Mouse (Mus musculus) heart, postnatal 0 days (tissue): ENCODE measurements around the gene Gfpt2. TPM values are rescaled to one million over a fixed set of nuclear protein-coding genes. Genes with fewer than 3 reads are reported as not detected.

Experiments
- ATAC-seq: fragments of 200-750 bp; cut with Nextera tagmentation; 2 replicates; pipeline ENCODE4 v1.8.0; 2017; ENCODE audit warnings: low read depth, moderate number of reproducible peaks, moderate library complexity; ENCODE audit not compliant: insufficient read depth
- DNase-seq: peaks from one replicate; pipeline ENCODE4 v3.0.0-alpha.2; 2016; ENCODE audit warnings: low spot score
- H3K27ac ChIP-seq: fragments of 300-500 bp; sonication (generic); 2 replicates; pipeline ENCODE4 v1.5.1; 2014; ENCODE audit warnings: low read depth, mild to moderate bottlenecking
- H3K27me3 ChIP-seq: fragments of 300-500 bp; sonication (generic); 2 replicates; pipeline ENCODE4 v1.6.1; 2014; ENCODE audit warnings: low read length, mixed read lengths; ENCODE audit not compliant: control insufficient read depth, insufficient read depth
- H3K36me3 ChIP-seq: fragments of 300-500 bp; sonication (generic); replicated peaks from 2 replicates; pipeline ENCODE4 v1.6.1; 2014; ENCODE audit warnings: low read length, mixed read lengths; ENCODE audit not compliant: control insufficient read depth, insufficient read depth
- H3K4me1 ChIP-seq: fragments of 300-500 bp; sonication (generic); 2 replicates; pipeline ENCODE4 v1.6.1; 2014; ENCODE audit warnings: antibody characterized with exemption; ENCODE audit not compliant: control insufficient read depth, insufficient read depth
- H3K4me2 ChIP-seq: fragments of 300-500 bp; sonication (generic); 2 replicates; pipeline ENCODE4 v1.6.1; 2014; ENCODE audit warnings: low read depth, mild to moderate bottlenecking, low read length, moderate library complexity
- H3K4me3 ChIP-seq: fragments of 300-500 bp; sonication (generic); 2 replicates; pipeline ENCODE4 v1.5.1; 2014; ENCODE audit warnings: low read depth, low read length
- H3K9ac ChIP-seq: fragments of 300-500 bp; sonication (generic); replicated peaks from 2 replicates; pipeline ENCODE4 v1.6.1; 2014; ENCODE audit warnings: low read depth, low read length, mixed read lengths
- H3K9me3 ChIP-seq: fragments of 300-500 bp; sonication (generic); replicated peaks from 2 replicates; pipeline ENCODE4 v1.6.1; 2016; ENCODE audit warnings: low read length; ENCODE audit not compliant: control insufficient read depth
- CTCF ChIP-seq: IDR thresholded peaks from 2 replicates; pipeline ENCODE4 v1.5.1; 2016; ENCODE audit warnings: antibody characterized with exemption, control low read depth, low read depth
- EP300 ChIP-seq: IDR thresholded peaks from 2 replicates; pipeline ENCODE4 v1.6.1; 2016; ENCODE audit warnings: antibody characterized with exemption, low read depth
- WGBS: fragments of 180-500 bp; shearing (Covaris S2); extraction: QIAGEN DNeasy Blood & Tissue Kit; methylation state at CpG from one replicate; pipeline ENCODE4 v1.1.7; 2014; 5-methylcytosine and 5-hydroxymethylcytosine counted together
- polyA plus RNA-seq: library from polyadenylated mRNA; unstranded; fragments of >200 nt; fragmentation: Nextera tagmentation; extraction: Ambion mirVana; gene quantifications from 2 replicates; pipeline ENCODE4 v1.2.1, GENCODE M21; 2015
- total RNA-seq: library from RNA; depleted of rRNA; stranded (reverse); fragments of >200 nt; gene quantifications from 2 replicates; pipeline ENCODE4 v1.2.3, GENCODE M21; 2014; ENCODE audit warnings: low replicate concordance

The Gfpt2 gene
- total and polyA plus RNA-seq, 2 experiments from 2014 or later = 6.1 to 8.5 TPM

DNA sequence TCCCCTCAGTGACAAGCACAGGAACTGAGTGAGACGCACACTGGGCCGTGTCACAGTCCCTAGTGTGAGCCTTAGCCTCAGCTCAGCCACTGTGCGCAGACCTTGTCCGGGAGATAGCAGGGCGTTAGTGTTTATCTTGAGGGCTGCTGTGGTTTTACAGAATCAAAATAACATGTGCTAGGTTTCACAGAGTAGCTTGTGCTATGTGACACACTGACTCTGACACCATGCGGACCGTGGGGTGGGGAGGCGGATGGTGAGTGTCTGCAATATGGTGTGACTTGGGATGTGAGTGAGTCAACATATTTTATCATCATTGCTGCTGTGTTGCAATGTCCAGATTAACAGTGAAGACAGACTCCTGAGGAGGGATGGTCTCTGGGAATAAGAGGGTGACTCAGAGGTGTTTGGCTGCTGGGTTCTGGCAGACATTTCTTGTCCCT is 17.1 kb downstream of the Gfpt2 start:
- 49% methylated on average over 8 of the region's 8 CpGs for WGBS
- H3K27me3 ChIP-seq = no peaks in the 10 kb centered on the region
- H3K36me3 ChIP-seq = 0 out of 2 replicates have a peak, but pooled peaks cover 4% of the 10 kb centered on the region
- H3K9me3 ChIP-seq = no peaks in the 10 kb centered on the region
- H3K9ac ChIP-seq = no peak overlapping the region
- no peak for TF ChIP-seq CTCF
- no peak for TF ChIP-seq EP300
- ATAC-seq (peak; percentile 75), DNase-seq (peak; percentile 74)
- no peaks in the 10 kb centered on the region for H3K4me1 ChIP-seq
- no peak overlapping the region for H3K4me2 ChIP-seq
- H3K27ac ChIP-seq = peak overlapping the region; percentile 61
- no peak overlapping the region for H3K4me3 ChIP-seq

- 0 out of 2 replicates have a peak, but pooled peaks cover 4% of the 10 kb centered on the region for H3K36me3 ChIP-seq
- H3K4me3 ChIP-seq = no peak overlapping the region
- no peaks in the 10 kb centered on the region for H3K9me3 ChIP-seq
- WGBS = 63% methylated on average over 8 of the region's 8 CpGs
- no peaks in the 10 kb centered on the region for H3K4me1 ChIP-seq
- H3K4me2 ChIP-seq = no peak overlapping the region
- no peak overlapping the region for H3K9ac ChIP-seq
- TF ChIP-seq EP300 (no peak), CTCF (no peak)
- no peak; the same call in 1 of the 2 replicates for ATAC-seq
- H3K27ac ChIP-seq = peak overlapping the region; percentile 61
- DNase-seq = no peak
- H3K27me3 ChIP-seq = no peaks in the 10 kb centered on the region
Observed at GRCm38 (mm10) chr11:49811879-49812278, 17.9 kb downstream of the Gfpt2 start.

- H3K4me2 ChIP-seq = no peak overlapping the region
- H3K4me3 ChIP-seq = no peak overlapping the region
- TF ChIP-seq CTCF (no peak), EP300 (no peak)
- no peak overlapping the region for H3K27ac ChIP-seq
- peaks cover 5% of the 10 kb centered on the region for H3K36me3 ChIP-seq
- ATAC-seq = no peak
- no peaks in the 10 kb centered on the region for H3K9me3 ChIP-seq
- H3K9ac ChIP-seq = no peak overlapping the region
- no peaks in the 10 kb centered on the region for H3K27me3 ChIP-seq
- no peak for DNase-seq
- H3K4me1 ChIP-seq = no peaks in the 10 kb centered on the region
- 86% methylated on average over 15 of the region's 15 CpGs for WGBS
Observed at GRCm38 (mm10) chr11:49818869-49819566, 25.0 kb downstream of the Gfpt2 start.

GRCm38 (mm10) chr11:49819676-49820075 is 25.7 kb downstream of the Gfpt2 start:
- WGBS = 86% methylated on average over 7 of the region's 7 CpGs
- no peak for ATAC-seq
- H3K27ac ChIP-seq = no peak overlapping the region
- no peaks in the 10 kb centered on the region for H3K9me3 ChIP-seq
- peaks cover 8% of the 10 kb centered on the region for H3K36me3 ChIP-seq
- no peaks in the 10 kb centered on the region for H3K4me1 ChIP-seq
- H3K4me3 ChIP-seq = no peak overlapping the region
- no peaks in the 10 kb centered on the region for H3K27me3 ChIP-seq
- no peak overlapping the region for H3K4me2 ChIP-seq
- no peak for DNase-seq
- H3K9ac ChIP-seq = no peak overlapping the region
- no peak for TF ChIP-seq EP300
- TF ChIP-seq CTCF = no peak

GRCm38 (mm10) chr11:49820928-49821327 is 26.9 kb downstream of the Gfpt2 start:
- no peak for DNase-seq
- H3K4me2 ChIP-seq = no peak overlapping the region

GRCm38 (mm10) chr11:49821546-49821945 is 27.6 kb downstream of the Gfpt2 start:
- Histone ChIP-seq H3K36me3 (peaks cover 8% of the 10 kb centered on the region), H3K4me2 (no peak overlapping the region), H3K27ac (no peak overlapping the region), H3K27me3 (no peaks in the 10 kb centered on the region), H3K4me3 (no peak overlapping the region), H3K9me3 (no peaks in the 10 kb centered on the region), H3K4me1 (no peaks in the 10 kb centered on the region), H3K9ac (no peak overlapping the region)
- ATAC-seq (no peak), DNase-seq (no peak)
- TF ChIP-seq CTCF (no peak), EP300 (no peak)
- WGBS = 74% methylated on average over 2 of the region's 2 CpGs

More at GRCm38 (mm10) chr11:49820928-49821327, 26.9 kb downstream of the Gfpt2 start:
- no peak for TF ChIP-seq EP300
- no peak for TF ChIP-seq CTCF
- no peaks in the 10 kb centered on the region for H3K4me1 ChIP-seq
- H3K9me3 ChIP-seq = no peaks in the 10 kb centered on the region
- H3K9ac ChIP-seq = no peak overlapping the region
- H3K36me3 ChIP-seq = peaks cover 8% of the 10 kb centered on the region
- no peaks in the 10 kb centered on the region for H3K27me3 ChIP-seq
- 81% methylated on average over 2 of the region's 2 CpGs for WGBS
- ATAC-seq = no peak
- H3K27ac ChIP-seq = no peak overlapping the region
- no peak overlapping the region for H3K4me3 ChIP-seq
